Mouse (Mus musculus) embryo, embryonic 10.5 days (tissue): ENCODE measurements around the gene Vstm2a.

Experiments used
- DNase-seq: peaks from one replicate; pipeline ENCODE4 v3.0.0-alpha.2; 2015; ENCODE audit warnings: low spot score

Vstm2a gene

GRCm38 (mm10) chr11:16439548-16440251, 182.2 kb downstream of the Vstm2a start:
- DNase-seq: no peak
